Mouse (Mus musculus) CH12.LX (cell line): ENCODE results near the gene Tanc1.

Experiments
- CTCF ChIP-seq, 2 experiments: IDR thresholded peaks in 1 of 2; conservative IDR thresholded peaks in 1 of 2; 2 replicates each; pipeline ENCODE4 v1.5.1; 2011 to 2012; ENCODE audit warnings: low read depth in 2 of 2, low read length in 2 of 2, improper control_type of control experiment in 1 of 2, inconsistent platforms in 1 of 2, mild to moderate bottlenecking in 1 of 2, moderate library complexity in 1 of 2
- ETS1 ChIP-seq: conservative IDR thresholded peaks from 2 replicates; pipeline ENCODE4 v1.6.1; 2012; ENCODE audit warnings: low read depth, mild to moderate bottlenecking, inconsistent platforms, low read length, improper control_type of control experiment, moderate library complexity
- MAZ ChIP-seq: IDR thresholded peaks from 2 replicates; pipeline ENCODE4 v1.6.1; 2012; ENCODE audit warnings: low read depth, mild to moderate bottlenecking, inconsistent platforms, low read length, improper control_type of control experiment, moderate library complexity
- TBP ChIP-seq: conservative IDR thresholded peaks from 2 replicates; pipeline ENCODE4 v1.6.1; 2011; ENCODE audit warnings: low read depth, low read length, improper control_type of control experiment
- ZC3H11A ChIP-seq: IDR thresholded peaks from 2 replicates; pipeline ENCODE4 v1.6.1; 2012; ENCODE audit warnings: low read depth, mild to moderate bottlenecking, inconsistent platforms, low read length, improper control_type of control experiment

DNA sequence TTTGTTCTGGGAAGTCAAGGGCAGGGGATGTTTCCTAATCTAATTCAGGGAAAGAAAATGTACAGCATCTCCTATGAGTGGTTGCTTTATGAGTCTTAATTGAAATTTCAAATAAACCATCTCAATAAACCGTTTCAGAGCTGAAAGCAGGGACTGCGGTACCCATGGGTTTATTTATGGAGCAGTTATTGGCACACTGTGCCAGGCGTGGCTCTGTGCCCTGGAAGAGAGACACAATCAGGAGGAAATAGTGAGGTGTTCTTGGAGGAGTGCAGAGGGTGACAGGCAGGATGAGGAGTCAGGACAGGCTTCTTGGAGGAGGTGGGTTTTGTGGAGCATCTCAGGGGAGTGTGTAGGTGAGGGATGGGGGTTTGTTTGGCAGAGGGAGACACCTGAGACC, 33.7 kb downstream of the Tanc1 start:
- TF ChIP-seq ZC3H11A (no peak), MAZ (no peak), ETS1 (no peak), CTCF (conservative IDR thresholded peaks at IDR 0.05 in 1 of 2, IDR thresholded peaks at IDR 0.05 in 1 of 2; ENCODE audit: low read depth in 2 of 2, low read length in 2 of 2) (no peak), TBP (no peak)
